Mouse (Mus musculus): Measurements from ENCODE around the gene Phf19.

Phf19 gene

GRCm38 (mm10) chr2:34899682-34900081 is 14.1 kb downstream of the Phf19 start:
- in situ Hi-C loops (cut with MboI, MseI) = loop anchor here (10.0 kb wide), 1 partner anchor 1765 kb away; the partner anchor contains the start of gene Garnl3

GRCm38 (mm10) chr2:34897820-34898219 is 16.0 kb downstream of the Phf19 start:
- in situ Hi-C loops (cut with MboI, MseI) = no loop called here

GRCm38 (mm10) chr2:34896821-34897460 is 16.9 kb downstream of the Phf19 start:
- in situ Hi-C loops (cut with MboI, MseI) = no loop called here

DNA sequence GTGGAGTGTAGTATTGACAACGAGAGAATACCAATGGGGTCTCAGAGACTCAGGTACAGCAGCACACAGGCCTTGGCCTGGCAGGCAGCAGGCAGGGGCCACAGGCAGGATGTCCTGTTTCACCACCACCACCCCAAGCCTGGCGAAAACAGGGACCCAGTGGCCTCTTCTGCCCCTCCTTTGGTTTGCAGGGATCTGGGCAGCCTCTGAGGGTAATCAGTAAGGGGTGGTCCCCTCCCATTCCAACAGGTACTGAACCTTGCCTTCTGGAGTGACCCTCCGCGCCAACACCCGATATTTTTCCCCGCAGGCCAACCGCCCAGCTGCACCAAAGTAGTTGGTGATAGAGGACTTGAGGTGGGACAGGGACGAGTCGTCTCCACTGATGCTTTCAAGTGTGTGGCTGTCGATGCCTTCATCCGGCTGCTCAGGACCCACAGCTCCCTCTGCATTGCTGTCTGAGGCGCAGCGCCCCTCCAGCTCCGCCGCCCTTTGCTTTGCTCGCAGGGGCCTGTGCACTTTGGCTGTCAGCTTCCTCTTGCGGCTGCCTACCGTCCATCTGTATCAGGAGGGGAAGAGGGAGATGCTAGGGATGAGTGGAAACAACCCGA is 18.2 kb downstream of the Phf19 start:
- in situ Hi-C loops (cut with MboI, MseI) = no loop called here

DNA sequence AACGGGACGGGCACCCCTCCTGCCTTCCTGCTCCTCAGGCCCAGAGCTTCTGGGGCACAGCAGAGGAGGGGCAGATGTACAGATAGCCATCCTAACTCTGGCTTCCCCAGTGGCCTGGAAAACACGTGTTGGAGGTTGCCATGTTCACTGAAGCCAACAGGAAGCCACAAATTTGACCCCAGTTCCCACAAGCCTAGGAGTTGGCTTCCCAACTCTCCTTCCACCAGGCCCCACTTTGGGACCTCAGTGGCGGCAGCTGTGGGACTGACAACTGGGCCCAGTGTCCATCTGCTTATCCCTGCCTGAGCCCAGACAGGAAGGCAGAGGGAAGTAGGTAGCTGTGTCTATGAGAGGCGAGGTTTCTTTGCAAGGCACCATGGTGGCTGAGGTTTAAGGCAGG is 19.9 kb downstream of the Phf19 start:
- in situ Hi-C loops (cut with MboI, MseI) = no loop called here

DNA sequence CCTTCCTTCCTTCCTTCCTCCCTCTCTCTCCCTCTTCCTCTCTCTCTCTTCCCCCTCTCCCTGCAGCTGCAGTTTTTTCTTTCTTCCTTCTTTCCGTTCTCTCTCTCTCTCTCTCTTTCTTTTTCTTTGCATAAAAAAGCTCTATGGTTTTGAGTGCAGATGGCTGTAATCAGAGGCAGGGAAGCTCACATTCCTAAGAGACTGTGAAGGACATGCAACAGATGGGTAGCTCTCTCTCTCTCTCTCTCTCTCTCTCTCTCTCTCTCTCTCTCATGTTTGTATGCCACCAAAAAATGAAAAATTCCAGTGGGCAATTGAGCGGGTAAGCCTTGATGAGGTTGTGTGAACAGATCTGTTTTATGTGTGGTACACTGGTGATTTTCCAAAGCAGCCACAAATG is 29.6 kb downstream of the Phf19 start:
- in situ Hi-C loops (cut with MboI, MseI) = no loop called here

DNA sequence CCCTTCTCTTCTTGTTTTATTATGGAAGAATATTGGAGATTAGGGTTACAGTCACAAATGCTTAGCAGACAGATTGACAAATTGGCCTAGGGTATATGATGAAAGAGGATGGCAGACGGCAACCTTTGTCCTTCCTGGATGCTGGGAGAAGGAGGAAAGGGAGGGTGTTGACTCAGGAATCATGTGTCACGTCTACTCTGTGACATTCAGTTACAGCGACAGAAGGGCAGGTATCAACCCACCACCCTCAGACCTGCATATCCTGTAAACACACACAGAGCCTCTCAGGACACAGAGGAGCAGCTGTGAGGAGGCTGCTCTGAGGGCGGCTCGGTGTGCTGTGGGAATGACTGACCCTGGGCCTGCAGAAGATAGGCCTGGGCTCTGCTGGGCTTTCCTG is 30.6 kb downstream of the Phf19 start:
- in situ Hi-C loops (cut with MboI, MseI) = no loop called here

GRCm38 (mm10) chr2:34882757-34883156 is 31.1 kb downstream of the Phf19 start:
- in situ Hi-C loops (cut with MboI, MseI) = no loop called here

DNA sequence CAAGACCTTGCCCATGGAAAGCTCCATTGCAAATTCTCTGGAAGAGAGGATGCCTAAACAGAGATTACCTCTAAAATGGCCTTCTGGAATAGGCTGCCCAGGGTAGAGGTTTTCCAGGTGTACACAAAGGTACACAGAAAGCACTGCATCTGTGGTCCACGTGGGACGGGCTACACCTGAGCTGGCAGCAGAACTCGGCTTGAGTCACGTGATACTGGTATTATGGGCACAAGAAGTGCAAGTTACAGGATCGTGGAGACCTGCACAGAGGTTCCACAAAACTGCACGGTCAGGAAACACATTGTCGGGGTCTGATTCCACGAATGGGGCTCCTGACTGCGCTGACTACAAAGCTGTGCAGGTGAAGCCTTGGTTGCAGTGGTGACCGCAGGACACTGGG is 33.8 kb downstream of the Phf19 start:
- in situ Hi-C loops (cut with MboI, MseI) = no loop called here

DNA sequence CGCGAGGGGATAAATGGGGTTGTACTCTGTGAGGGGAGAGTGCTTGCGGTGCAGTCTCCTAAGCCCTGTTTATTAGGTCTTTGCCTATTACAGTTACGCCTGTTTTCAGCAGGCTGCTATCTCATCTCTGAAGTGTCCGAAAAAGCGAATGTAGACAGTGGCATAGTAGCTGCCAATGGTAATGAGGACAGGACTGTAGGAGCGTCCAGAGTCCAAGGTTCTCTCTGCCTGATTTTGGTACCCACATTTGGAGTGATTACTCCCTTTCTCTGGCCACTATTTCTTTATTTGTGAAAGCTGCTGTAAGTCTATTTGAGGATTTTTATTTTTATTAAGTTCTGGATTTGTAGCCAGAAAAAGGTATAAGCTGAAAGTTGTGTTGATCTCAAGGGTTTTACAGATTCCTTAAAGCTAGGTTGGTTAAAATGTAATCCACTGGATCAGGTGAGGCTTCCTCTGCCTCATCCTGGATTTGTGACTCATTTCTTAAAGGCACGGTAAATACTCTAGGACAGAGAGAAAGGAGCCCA is 38.9 kb downstream of the Phf19 start, which contains the start of gene Psmd5:
Psmd5 (minus strand) TSS at position 153 of the 530 bp plus-strand sequence.
- in situ Hi-C loops (cut with MboI, MseI) = loop anchor here (5.0 kb wide), 1 partner anchor 48 kb away; the partner anchor contains the start of gene Fbxw2

GRCm38 (mm10) chr2:34874271-34874670 is 39.6 kb downstream of the Phf19 start, which contains the start of gene Cutal:
Gene Cutal, plus strand, starts transcription at chr2:34874396.
- in situ Hi-C loops (cut with MboI, MseI) = loop anchor here (5.0 kb wide), 1 partner anchor 47 kb away; the partner anchor contains the start of gene Fbxw2

GRCm38 (mm10) chr2:34870520-34871474 is 43.0 kb downstream of the Phf19 start:
- in situ Hi-C loops (cut with MboI, MseI) = loop anchor here (5.0 kb wide), 1 partner anchor 43 kb away; the partner anchor contains the start of gene Fbxw2

- in situ Hi-C loops (cut with MboI, MseI) = loop anchor here (5.0 kb wide), 1 partner anchor 42 kb away; the partner anchor contains the start of gene Fbxw2
These were observed 44.1 kb downstream of the Phf19 start for GRCm38 (mm10) chr2:34869680-34870079.

- in situ Hi-C loops (cut with MboI, MseI) = no loop called here
These were observed 56.1 kb downstream of the Phf19 start for GRCm38 (mm10) chr2:34857728-34858127.

GRCm38 (mm10) chr2:34855265-34855664 is 58.6 kb downstream of the Phf19 start:
- in situ Hi-C loops (cut with MboI, MseI) = no loop called here

DNA sequence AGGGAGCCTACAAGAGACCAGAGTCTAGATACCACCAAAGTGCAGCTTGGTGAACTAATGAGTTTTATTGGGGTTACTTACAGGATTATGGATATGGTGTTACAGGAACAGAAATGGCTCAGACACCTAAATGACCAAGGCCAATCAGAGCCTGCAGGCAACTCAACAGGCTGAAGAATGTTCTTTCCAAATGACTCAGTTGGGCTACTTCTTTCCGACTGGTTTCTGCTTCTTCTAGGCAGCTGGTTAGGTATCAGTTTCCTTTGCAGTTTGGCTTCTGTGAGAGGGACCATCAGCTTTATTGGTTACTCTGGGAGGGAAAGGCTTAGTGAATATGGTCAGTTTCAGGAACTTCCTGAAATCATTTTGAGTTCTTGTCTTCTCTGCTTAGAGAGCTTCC is 66.1 kb downstream of the Phf19 start:
- in situ Hi-C loops (cut with MboI, MseI) = no loop called here
